Mouse (Mus musculus) cerebellum, adult 2 months (tissue): ENCODE results near the gene Haghl.

Experiments
- CTCF ChIP-seq: fragments of 200-500 bp; IDR thresholded peaks from 2 replicates; pipeline ENCODE4 v1.5.1; 2011; ENCODE audit warnings: low read depth, mild to moderate bottlenecking, control low read depth, low read length, moderate library complexity, borderline replicate concordance; ENCODE audit not compliant: insufficient read depth
- POLR2A ChIP-seq: fragments of 200-500 bp; IDR thresholded peaks from 2 replicates; pipeline ENCODE4 v1.6.1; 2011; ENCODE audit warnings: low read length, control low read depth, borderline replicate concordance; ENCODE audit not compliant: insufficient read depth

GRCm38 (mm10) chr17:25783861-25784574 lies 1.5 kb downstream of the Haghl start:
- TF ChIP-seq CTCF (no peak), POLR2A (no peak)
